Mouse (Mus musculus): Measurements from ENCODE around the gene Sfxn5. TPM values are rescaled to one million over a fixed set of nuclear protein-coding genes. Genes with fewer than 3 reads are reported as not detected.

The Sfxn5 gene
- total RNA-seq (2021) (10 to 100 TPM; 26.1 to 36.3 TPM), polyA plus RNA-seq (2012; rRNA removed) (9.0 and 29.0 TPM in 2 replicates)
- long read RNA-seq, transcript Sfxn5-201 (14 exons, 3,656 nt): major isoform, 5 of 9 reads
- long read RNA-seq, partial matches to known transcripts: 0 of 9 reads
- long read RNA-seq, other reads (novel, unspliced or antisense): 3 of 9 reads

DNA sequence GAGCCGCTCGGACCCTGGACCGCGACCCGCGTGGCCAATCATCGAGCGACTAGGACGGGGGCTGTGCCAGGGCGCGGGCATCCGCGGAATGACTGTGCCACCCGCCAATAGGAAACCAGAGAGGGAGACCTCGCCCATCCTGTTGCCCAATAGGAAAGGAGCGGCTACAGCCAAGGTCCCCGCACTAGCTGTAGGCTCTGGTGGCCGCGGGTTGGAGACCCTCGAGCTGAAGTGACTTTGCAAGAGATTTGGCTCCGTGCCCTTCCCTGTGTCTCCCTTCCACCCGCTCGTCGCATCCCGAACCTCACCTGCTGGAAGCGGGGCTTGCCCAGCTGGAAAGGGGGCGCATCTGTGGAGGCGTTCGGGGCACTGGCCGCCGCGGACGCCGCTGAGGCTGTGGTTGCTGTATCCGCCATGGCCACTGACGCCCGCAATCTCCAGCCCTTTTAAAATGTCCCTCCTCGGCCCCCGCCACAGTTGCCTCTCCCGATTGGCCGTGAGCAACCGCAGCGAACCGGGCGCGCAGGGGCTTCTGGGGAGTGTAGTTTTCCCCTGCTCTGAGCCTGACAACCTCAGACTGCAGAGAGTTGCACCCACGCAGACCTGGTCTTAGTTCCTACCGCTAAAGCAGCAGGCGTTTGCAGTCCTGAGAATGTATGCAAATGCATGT is at the start of gene Sfxn5:
Gene Sfxn5, minus strand, starts transcription at position 423 of the 670 bp plus-strand sequence.
- DNase-seq: peak; percentile 98

DNA sequence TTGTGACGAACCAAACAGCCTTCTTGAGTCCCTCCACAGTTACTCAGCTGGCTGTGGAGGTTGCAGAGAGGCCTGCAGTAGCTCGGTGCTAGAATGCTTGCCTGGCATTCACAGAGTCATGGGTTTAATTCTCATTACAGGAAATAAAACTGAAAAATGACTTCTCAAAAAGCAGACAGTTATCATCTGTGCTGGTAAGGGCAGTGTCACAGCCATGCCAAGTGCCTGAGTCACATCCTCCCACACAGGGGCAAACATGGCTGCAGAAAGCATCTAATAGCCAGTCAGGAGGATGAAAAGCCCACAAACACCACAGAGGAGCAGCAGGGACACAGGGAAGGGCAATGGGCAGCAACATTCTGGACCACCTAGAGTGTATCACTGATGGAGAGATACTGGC is 49.6 kb upstream of the Sfxn5 start:
- DNase-seq: peak; percentile 43

DNA sequence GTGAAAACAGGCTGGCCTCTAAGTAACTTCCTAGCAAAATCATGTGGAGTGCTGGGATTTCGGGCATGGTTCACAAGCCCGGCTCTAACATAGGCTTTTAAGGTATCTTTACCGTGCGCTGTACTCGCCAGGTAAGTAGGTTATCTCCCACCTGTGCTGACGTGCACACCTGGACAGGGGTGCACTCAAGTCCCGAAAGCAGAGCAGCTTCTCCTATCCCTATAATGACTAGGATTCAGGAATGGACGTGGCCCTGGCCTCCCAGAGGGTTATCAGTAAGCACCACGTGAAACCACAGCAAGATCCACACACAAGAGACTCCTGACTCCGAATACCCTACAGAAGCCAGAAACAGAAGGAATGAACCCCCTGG is 48.4 kb upstream of the Sfxn5 start:
- DNase-seq: no peak

DNA sequence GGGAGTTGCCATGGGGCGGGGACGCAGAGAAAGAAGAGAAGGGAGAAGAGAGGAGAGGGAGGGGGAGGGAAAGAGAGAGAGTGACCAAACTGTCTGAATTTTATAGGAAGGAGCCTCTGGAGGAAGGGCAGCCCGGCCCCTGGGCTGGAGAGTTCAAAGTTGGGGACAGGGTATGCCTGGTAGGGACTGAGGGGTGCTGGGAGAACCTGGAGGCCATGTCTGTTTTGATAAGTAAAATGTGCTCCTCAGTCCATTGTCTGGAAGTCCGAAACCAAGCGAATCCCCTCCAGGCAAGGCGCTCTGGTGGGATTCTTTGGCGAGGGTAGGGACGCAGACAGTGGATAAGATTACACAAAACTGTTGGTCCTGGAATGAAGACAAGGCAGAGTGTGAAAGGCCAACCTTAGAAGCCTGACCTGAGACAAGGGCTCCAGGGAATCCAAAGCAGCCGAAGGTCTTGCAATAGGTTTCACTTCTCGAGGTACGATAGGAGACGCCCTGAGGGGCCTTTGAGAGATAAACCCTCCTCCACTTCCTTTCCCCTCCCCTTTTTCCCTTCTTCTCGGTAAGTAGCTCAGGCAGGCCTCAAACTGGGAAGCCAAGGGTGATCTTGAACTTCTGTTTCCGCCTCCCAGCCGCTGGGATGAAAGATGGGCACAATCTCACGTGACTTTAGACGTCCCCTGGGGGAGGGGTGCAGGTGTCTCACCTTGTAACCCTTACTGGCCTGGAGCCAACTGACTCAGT is 47.9 kb upstream of the Sfxn5 start:
- DNase-seq: no peak

DNA sequence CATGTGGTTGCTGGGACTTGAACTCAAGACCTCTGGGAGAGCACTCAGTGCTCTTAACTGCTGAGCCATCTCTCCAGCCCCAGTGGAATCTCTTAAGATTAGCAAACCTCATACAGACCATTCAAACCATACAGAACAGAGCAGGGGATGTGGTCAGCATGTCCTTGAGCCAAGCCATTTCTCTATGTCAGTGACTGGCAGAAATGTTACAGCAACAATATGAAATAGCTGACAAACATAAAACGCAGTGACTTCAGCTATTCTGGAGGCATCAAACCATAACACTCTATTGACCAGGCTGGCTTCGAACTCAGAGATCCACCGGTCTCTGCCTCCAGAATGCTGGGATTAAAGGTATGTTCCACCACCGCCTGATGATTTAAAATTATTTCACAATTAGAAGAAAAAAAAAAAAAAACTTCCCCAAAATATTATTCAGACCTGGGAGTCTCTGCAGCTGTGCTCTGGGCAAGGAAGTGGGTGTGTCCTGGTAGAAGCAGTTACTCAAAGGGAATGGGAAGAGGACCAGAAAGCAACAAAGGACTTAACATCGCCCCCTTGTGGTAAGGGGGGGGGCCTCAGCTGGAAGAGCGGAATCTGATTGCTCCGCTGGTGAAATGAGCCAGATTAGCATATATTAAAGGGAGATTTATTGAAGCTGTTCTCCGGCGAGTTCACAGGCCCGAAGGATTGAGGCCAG is 47.1 kb upstream of the Sfxn5 start:
- peak; percentile 86 for DNase-seq

DNA sequence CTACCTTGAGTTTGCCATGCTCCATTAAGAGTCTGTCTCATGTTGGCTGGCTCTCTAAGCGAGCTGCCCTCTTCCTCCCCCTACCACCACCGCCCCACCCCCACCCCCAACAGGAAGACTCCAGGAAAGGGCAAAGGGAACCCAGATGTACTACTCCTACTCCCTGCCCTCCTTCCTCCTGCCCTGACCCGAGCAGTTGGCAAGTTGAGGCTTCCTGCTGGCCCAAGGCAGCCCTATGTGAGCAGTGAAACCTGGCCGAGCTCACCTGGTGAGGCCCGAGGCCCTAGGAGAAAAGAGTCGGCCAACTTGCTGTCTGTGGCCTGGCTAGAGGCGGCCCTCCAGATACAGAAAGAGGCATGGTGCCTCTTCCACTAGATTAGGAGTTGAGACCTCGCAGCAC is 45.4 kb upstream of the Sfxn5 start:
- no peak for DNase-seq

DNA sequence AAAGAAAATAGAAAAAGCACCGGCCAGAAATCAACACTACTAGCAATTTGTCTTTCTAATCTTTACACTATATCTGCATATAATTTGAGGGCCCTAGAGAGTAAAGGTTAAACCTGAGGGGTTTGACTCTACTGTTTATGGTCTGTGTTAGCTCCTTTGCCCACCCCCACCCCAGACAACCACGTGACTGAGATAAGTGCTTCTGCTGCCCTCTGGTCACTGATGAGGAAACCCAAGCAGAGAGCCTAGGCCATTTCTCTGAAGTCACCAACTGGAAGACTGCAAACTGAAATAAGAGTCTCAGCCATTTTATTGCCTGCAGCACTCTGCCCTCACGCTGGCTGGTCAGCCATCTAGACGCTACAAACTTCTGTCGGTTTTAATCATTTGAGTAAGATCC is 44.7 kb upstream of the Sfxn5 start:
- DNase-seq: no peak

DNA sequence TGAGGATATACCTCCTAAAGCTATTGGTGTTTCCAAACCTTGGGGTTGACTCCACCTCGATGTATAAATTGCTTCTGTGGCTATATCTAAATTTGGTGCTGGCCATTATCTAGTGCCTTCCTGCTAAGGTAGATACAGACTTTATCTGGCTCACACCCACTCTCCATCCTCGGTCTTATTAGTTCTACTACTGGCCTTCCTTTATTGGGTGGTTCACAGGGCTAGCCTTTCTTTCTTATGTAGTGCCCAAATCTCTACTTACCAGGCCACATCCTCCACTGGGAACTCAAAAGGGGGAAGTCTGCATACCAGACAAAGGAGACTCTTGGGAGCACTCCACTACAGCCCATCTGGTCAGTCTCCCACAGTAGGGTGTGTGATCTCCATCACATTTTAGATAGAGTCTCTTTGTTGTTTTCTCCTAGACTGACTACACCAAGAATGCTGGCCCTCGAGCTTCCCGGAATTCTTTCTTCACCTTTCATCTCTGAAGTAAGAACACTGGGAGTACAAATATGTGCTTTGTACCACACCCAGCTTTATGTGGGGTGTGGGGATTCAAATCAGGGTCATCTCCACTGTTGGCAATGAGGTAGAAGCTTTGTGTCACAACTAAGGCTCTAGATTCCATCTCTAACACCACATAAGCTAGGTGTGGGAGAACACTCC is 44.0 kb upstream of the Sfxn5 start:
- DNase-seq: no peak

DNA sequence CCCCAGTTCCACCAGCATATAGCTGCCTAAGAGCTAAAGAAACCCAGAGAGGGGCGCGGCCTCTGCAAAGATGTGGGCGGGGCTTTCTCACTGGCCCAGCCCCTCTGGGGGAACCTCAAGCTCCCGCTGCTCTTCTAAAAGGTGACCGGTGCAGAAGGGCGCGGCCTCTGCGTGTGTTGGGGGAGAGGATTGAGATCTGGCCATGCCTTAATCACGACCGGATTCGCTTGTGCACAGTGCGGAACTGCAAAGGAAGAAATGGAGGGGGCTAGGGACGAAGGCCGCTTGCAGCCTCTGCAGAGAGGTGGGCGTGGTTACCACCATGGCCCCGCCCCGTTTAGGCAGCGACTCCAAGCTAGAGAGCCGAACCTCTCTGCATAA is 41.5 kb upstream of the Sfxn5 start:
- DNase-seq: peak; percentile 98

DNA sequence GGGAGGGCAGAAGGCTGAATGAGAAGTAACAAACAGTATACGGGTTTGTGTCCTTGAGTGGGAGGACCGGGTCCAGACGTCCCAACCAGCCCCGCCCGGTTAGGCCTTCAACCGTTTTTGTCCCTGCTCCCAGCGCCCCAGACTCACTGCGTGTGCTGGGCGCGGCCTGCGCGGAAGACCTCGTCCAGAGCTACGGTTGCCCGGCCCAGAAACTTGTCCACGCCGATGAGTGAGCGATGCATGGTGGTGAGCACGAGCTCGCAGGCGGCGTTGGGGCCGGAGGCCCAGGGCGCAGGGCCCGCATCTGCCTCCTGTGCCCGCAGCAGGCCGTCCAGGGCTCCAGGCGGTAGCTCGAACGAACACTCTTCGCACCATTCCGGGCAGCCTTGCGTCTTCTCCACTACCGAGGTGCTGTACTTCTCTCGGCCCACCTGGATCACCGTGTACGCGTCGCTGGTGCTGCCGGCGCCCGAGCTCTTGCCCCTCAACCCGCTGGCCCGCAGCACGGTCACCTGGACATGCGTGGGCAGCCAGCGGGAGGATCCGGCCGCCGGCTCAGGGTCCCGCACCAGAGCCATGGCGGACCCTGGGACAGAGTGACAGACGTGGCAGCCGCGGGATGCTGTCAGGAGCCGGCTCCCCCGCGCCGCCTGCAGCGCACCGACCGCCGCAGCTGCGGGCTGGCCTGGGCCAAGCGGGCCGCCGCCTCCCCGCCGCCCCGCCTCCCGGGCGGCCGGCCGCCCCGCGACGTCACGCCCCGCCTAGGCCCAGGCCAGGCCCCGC is 40.9 kb upstream of the Sfxn5 start, which contains the start of gene Rab11fip5:
Gene Rab11fip5, minus strand, starts transcription at position 684 of the 783 bp plus-strand sequence.
- peak; percentile 72 for DNase-seq

DNA sequence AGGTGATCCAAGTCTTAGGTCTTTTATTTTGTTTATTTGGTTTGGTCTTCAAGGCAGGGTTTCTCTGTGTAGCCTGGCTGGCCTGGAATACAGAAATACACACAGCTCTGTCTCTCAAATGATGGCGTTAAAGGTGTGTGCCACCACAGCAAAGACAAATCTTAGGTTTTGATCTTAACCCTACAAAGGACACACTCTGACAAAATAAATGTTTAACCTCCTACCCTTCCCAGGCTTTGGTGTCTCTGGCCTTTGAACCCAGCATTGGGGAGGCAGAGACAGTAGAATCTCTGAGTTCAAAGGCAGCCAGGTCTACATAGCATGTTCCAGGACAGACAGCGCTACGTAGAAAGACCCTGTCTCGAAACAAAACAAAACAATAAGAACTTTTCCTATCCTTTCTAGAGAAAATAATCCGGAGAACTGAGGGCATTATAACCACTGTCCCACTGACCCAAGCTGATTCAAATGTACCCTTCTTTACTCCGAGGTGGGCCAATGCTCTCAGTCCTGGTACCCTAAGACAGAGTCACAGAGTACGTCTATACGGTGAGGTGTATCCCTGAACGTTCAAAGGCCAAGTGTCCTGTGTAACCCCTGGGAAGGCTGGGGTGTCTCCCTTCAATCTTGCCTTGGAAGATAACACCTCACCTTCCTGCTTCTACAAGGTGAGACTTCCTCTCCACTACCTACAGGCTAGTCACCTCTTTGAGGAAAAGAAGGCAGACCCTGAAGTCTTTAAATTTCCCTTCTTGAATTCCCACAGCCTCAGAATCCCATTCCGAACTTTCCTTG is 40.0 kb upstream of the Sfxn5 start:
- no peak for DNase-seq

DNA sequence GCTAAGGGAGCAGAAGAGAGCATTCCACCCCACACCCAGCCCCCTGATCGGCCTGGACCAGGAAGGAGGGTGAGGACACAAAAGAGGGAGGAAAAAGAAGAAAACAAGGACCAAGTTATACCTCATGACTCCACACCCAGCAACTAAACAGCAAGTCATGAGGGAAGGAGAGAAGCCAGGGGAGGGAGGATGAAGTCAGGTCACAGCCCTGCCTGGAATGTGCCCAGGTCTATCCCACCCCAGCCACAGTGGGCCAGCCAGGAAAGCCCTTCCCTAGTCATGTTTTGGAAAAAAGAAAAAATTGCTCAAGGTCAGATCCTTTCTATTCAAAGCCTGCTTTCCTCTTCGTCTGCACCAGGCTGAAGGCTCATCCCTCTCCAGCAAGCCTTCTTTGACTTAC is 39.3 kb upstream of the Sfxn5 start:
- DNase-seq: no peak

DNA sequence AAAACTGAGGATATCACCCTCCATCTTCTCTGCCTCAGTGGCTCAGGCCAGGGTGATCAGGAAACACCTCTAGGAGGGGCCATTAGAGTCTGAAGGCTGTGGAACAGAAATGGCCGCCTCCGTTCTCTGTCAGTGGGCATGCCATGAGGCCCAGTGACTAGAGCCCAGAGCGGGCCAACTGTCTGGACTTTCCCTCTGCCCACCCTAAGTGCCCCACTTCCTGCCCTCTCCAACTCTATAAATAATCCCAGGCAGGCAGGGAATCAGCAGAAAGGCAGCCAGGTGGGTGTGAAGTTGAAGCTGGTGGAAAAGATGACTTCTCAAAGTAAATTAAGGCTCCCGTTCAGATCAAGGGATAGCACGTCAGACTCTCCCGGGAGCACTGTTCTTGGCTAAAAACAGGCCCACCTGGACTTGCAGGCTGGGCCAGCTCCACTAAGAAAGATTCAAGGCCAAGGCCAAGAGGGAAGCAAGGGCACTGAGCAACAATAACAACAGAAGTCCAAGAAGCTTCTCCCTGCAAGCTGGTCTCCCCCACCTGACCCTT is 38.7 kb upstream of the Sfxn5 start:
- no peak for DNase-seq

DNA sequence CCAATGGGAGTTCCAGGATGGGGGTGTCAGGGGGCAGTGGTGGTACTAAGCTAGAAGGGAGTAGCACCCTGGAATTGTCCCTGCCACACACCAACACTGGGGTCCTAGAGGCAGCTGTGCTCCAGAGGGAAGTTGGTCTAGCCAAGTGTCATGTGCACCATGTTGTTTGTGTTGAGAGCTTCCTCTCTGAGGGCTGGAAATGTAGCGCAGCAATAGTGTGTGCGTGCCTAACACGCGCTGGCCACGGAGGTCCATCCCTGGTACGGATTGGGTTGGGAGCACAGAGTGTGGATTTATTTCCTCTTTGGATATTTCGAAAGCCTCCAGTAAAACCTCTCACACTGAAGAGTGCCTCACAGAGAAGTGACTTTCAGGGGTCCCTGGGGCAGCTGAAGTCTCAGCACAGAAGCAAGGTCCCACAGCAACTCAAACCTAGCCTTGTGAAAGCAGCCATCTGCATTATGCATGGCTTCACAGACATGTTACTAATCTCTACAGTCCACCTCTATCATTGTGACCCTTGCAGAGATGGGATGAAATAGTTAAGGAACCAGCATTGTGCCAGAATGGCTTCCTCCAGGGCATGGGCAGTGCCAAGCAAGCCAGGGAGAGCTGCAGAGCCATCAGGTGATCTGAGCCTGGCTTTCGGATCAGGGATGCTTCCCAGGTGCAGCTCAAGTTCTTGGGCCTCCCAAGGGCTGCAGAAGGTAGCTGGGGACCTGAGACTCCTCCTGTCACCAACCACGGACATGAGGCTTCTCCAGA is 37.6 kb upstream of the Sfxn5 start:
- DNase-seq: no peak

DNA sequence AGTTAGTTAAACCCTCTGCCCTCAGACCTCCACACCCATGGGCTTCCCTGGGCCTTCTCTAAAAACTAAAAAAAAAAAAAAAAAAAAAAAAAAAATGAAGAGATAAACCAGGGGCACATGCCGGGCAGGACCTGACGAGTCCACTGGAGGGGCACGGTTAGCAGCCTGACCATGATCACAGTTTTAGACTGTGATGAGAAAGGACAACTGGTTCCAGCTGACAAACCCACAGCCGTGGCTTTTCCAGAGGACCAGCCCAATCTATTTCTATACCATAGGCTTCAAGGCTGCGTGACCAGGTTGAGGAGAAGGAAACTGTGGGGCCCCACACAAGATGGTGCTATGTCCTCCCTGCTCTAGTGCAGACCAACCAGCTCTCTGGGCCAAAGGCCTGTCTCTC is 36.8 kb upstream of the Sfxn5 start:
- no peak for DNase-seq

DNA sequence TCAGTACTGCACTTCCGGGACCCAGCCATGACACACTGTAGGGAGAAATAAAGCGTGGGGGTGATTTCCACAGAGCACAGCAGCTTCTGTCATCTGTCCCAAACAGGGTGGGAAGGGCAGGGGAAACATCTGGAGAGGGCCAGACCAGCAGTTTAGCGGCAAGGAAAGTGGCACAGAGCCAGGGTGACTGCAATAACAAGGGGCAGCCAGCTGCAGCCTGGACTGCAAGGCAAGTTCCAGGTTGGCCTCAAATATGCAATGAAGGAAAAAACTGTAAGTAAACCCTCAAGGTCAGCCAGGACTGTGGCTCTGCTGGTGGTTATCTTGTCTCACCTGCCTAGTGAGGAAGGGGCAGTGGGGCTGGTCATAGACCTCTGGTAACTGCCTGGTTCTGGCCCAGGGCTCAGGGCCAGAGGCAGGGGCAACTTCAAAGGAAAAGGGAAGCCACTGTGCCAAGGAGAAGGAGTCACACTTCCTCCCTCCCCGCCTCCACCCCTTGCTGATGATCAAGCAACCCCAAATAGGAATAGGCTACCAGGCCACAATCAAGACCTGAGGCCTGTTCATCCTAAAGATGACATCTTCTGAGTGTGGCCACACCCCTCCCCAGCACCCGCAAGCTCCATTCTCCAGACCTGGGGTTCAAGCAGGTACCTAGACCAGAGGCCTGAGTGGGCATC is 36.1 kb upstream of the Sfxn5 start:
- peak; percentile 81 for DNase-seq

DNA sequence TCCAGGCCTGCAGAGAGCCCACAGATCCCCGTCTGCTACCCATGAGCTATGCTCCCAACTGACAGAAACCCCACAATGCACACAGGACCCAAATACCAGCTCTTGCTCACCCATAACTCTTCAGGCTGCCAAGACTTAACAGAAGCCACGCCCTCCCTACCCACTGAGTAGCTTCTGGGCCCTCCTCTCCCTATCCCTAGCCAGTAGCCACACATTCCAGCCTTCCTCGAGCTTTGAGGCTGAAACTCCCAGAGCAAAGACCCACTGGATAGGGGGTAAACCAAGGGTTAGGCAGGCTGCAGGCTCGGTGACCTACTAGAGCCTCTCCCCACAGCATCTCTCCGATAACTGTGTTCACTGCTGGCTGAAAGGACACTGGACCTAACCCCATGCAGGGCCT is 35.5 kb upstream of the Sfxn5 start:
- DNase-seq: peak; percentile 48

DNA sequence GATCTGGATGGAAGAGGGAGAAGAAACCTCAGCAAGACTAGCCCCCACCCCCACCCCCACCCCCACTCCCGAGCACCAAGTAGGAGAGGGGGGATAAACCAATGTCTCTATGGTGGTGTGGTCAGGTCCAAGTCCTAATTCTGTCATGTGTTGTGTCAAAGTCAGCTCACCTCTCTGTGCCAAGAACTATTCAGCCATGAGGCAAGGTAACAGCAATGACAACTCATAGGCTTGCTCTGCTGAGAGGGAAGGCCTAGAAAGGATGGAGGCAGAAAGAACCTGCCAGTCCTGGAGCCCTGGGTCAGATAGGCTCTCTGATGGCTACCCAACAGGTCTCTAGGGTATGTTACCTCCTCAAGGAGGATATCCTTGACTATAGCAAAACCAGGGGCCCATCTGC is 34.9 kb upstream of the Sfxn5 start:
- no peak for DNase-seq

DNA sequence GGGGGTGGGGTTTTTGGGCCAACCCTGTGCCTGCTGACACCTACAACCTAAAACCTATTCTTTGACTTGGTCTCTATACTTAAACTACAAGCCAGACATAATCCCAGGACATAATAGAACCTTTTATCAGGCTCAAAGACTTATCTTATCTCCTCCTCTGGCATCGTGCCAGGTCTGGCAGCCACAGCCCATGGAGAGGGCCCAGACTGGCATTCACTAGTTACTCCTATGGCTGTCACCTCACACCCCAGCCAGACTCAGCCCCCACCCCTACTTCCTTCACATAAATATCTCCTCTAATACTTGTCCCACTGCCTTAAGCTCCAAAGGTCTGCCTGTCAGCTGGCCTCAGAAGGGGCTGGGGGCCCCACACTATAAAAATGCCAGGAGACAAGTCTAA is 33.2 kb upstream of the Sfxn5 start:
- peak; percentile 47 for DNase-seq

Measured in adrenal gland, adult 2 months (tissue).